Mouse (Mus musculus) right cerebral cortex, adult 2 months (tissue): ENCODE measurements around the gene Zfp740.
"Not testable (repeated sequence)": the region's sequence is repeated elsewhere in the genome, so short reads cannot be mapped to it uniquely, and the experiment has no call there.

Source experiments
- DNase-seq, 2 experiments: peaks; one replicate each; pipeline ENCODE4 v3.0.0; 2021 to 2022; ENCODE audit warnings: low spot score in 2 of 2

The Zfp740 gene

DNA sequence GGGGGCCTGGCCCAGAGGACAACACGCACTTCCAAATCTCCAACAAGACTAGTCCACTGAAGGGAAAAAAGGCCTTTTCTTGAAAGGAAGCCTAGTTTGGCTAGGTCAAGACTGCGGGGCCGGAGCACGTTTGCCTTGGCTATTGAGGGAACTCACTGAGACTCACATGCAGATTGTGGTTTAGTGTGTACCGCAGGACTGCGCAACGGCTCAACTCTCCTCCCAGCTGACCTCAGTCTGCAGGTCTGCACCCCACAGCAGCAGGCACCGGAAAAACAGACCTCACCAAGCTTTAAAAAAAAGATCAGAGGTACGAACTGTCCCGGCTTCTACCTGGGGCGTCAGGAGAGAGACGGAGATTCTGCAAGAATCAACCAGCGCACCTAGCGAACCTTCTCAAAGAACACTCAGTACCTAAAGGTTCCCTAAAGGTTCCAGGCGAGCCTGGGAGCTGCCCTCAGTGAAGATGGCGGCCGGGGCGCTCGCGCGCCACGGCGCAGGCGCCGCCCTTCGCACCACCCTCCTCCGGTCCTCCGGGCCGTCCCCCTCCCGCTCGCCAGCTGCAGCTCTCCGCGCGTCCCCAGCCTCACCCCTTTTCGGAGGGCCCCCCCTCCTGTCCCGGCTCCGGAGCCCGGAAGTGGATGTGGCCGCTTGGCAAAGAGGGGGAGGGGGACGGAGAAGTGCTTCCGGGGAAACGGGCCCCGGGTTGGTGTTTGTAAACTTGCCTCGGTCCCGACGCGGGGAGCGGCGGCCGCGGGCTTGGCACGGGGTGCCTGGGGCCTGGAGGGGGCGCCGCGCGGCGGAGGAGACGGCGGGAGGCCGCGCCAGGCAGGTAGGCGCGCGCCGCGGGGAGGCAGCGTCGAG, at the start of gene Zfp740:
TSS of gene Zfp740 (plus strand) at position 279 of the 864 bp plus-strand sequence.
- peak; percentile 91 to 93 for DNase-seq

DNA sequence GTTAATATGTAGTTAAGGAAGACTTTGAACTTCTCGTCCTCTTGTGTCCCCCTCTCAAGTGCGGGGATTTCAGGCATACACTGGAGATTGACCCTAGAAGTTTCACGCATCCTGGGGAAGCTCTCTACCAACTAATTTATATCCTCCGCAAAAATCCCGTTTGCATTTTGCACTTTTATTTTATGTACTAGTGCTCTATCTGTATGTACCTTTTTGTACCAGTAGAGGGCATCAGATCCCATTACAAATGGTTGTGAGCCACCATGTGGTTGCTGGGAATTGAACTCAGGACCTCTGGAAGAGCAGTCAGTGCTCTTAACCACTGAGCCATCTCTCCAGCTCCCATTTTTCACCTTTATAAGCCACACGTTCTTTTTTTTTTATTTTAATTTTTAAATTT, 48.0 kb upstream of the Zfp740 start:
- not testable (repeated sequence) for DNase-seq

DNA sequence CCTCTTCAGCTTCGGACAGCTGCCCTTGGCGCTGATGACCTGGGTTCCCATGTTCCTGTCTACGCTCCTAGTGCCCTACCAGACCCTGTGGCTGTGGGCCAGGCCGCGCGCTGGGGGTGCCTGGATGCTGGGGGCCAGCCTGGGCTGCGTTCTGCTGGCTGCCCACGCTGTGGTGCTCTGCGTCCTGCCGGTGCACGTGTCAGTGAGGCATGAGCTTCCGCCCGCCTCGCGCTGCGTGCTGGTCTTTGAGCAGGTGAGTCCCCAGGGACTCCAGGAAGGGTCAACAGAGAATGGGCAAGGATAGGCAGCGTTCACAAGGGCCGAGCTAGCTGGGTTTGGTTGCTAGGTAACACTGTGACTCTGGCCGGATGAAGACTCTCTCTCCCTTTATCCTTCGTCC, 46.2 kb upstream of the Zfp740 start:
- no peak for DNase-seq

DNA sequence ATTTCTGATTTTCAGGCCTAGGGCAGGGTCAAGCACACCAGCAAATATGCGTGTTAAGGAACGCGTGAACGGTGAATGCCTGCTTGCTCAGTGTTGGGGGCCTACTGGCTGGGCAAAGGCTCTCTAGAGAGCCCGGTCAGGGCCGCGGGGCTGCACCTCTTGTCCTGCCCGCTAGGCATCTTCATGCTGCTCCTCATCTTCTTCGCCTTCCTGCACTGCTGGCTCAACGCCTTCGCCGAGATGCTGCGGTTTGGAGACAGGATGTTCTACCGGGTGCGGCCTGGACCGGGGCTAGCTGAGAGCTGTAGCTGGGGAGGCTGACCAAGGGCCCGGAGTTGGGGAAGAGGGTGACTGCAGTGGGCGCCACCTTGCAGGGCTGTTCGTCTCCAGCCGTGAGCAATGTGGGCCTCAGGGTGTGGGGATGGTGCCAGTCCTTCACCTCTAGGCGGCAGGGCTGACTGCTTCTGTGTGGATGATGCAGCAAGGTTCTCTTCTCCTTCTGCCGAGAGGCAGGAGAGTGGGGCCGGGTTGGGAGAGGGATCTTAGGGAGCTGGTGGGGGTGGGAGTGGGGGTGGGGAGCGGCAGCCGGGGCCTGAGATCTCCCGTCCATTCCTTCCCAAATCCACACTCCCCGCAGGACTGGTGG, 42.5 kb upstream of the Zfp740 start:
- DNase-seq: no peak

DNA sequence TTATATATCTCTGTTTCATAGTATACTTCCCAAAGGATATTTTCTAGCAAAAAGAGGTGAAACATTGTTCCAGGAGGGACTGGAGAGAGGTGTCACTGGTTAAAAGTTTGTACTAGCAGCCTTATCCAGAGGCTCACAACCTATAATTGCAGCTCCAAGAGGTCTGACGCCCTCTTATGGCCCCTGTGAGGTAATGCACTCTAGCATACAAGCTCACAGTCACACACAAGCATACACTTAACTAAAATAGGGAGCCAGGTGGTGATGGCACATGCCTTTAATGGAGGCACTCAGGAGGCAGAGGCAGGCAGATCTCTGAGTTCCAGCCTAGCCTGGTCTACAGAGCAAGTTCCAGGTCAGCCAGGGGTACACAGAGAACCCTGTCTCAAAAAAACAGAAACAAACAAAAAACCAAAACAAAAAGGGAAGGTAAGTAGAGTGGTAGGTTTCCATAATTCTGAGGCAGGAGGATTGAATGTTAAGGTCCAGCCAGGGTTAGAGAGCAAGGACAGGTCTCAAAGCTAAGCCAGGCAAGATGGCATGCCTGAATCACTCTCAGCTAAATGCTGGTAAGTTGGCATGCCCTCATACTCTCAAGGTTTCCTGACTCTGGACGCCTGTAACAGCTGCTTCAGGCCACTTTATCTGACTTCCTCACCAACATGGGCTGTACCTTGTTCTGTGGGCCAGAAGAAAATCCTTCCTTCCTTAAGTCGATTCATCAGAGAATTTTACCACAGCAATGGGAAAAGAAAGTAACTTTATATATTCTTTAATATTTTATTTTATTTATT, 39.0 kb upstream of the Zfp740 start:
- DNase-seq: no peak

DNA sequence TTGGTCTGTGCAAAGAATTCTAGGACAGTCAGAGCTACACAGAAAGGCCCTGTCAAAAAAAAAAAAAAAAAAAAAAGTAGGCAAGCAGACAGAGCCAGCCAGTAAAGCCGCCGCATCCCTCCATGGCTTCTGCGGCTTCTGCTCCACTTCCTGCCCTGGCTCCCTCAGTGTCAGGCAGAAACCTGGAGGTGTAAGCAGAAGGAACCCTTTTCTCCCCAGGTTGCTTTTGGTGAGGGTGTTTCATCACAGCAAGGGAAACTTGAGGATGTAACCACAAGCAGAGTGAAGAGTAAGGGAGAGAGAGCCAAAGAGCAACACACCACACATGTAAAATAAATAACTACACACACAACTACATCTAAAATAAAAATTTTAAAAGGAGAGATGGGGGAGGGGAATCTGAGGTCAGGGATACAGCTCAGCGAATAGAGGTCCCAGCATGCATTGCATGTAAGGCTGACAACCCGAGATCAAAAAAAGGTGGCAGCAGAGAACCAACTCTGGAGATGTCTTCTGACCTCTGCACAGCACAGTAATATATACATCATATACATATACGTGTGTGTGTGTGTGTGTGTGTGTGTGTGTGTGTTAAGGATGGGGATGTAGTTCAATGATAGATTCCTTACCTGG, 37.5 kb upstream of the Zfp740 start:
- DNase-seq: no peak

DNA sequence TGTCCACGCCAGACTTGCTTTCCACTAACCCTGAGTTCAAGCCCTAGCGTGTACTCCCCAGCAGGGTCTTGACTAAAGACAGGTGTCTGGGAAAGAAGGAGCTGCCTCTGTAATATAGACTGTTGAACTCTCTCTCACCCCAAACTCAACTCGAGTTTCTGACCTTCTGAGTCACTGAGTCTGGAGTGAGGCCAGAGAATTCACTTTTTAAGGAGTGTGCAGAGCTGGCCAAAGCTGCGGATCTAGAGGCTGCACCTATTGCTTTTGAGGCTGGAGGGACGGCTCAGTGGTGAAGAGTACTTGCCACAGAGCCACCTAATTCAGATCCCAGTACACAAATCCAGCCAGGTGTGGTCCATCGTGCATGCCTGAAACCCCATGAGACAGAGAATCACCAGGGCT, 35.4 kb upstream of the Zfp740 start:
- DNase-seq: no peak

DNA sequence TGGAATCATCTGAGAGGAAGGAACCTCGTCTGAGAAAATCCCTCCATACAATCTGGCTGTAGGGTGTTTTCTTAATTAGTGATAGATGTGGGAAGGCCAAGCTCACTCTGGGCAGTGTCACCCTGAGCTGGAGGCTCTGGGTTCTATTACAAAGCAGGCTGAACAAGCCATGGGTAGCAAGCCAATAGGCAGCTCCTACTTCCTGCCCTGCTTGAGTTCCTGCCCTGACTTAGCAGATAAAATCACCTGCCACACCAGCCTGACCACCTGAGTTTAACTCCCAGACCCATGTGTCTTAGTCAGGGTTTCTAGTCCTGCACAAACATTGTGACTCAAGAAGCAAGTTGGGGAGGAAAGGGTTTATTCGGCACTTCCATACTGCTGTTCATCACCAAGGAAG, 34.0 kb upstream of the Zfp740 start:
- DNase-seq: no peak

DNA sequence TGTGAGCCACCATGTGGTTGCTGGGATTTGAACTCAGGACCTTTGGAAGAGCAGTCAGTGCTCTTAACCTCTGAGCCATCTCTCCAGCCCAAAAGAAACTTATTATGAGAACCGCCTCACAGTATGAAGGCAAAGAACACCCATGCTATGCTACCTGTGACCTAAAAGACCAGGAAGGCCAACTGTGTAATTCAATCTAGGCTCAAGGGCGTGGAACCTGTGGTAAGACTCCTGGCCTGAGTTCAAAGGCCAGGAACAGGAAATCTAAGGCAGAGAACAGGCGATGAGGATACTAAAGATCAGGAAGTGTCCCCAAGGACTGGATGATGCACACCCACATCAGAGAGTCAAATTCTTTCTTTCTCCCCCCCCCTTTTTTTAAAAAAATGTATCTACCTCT, 29.5 kb upstream of the Zfp740 start:
- DNase-seq: no peak

DNA sequence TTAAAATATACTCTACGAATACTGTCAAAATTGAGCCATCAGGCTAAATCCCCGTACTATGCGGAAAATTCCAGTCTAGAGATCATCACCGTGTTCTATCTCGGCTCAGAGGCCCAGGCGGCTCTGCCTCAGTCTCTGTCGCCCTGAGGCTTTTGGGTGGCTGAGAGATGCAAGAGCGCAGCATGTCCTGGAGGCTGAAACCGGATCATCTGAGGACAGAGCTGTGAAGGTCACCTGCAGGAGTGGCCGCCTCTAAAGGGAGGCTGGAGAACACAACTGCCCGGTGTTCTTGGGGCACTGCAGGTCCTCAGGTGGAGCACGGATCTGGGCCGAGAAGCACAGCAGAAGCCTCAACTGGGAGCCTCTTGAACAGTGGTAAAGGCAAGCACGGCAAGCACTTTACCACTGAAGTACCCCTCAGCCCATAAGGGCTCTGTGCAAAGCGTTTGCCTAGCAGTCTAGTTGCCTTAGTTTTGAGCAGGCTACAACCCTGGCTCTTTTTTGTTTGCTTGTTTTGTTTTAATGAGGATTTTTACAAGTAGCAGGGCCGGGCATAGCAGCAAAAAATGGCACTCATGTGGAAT, 27.2 kb upstream of the Zfp740 start:
- DNase-seq: no peak

DNA sequence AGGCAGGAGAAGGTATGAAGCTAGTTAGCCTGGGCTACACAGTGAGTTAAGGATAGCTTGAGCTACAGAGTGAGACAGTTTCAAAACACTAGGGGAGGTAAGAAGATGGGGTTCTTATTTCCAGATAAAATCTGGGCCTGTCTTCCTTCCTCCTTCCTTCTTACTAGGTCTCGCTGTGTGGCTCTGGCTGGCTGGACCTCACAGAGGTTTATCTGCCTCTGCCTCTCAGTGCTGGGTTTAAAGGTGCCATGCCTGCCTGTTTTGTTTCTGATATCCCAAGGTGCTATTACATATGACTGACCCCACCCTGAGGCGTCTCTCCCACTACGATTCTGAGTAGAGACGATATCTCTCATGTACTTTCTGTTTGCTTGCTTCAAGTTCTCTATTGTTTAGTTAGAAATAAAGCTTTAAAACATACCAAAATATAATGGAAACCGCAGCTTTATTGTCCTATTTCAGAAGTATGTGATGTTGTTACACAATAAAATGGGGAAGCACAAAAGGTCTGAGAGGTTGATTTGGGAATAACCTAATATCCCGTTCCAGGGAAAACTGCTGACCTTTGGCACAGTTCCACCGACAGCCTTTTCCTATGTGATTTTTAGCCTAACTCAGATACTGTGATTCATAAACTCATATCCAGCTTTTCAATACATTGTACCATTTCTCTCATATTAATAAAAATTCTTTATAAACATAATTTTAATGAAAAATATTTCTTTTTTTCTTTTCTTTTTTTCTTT, 26.3 kb upstream of the Zfp740 start:
- no peak for DNase-seq

DNA sequence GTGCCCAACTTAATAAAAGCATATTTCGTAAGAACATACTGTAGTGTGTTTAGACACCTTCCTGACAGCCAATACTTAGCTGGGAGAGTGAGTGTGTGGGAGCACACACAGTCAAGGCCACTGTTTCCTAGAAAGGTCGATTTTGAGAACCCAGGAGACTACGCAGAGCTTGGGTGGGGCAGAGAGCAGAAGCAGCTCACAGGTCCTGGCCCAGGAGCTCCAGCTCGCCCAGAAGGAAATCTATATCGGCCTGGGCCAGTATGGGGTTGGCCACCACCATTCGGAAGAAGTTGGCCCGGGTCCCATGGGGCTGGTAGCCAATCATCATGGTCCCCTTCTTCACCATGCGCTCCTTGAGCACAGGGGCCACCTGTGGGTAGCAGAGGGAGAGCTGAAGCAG, 25.6 kb upstream of the Zfp740 start:
- no peak for DNase-seq

DNA sequence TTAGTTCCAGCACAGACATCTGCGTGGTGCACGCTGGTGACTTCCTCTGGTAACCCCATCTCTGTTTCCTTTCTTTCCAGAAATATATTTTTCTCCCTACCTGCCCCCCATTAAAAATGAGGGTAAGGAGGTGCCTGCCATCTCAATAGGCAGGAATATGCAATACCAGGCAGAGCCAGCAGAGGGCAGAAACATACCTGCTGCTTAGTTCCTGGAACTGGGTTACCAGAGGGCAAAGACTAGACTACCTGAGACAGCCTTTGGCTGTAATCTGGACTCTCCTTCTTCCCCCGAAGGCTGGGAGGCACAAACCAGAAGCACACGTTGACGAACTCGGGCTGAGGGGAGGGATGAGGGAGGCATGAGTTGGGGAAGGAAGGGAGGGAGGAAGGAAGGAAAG, 24.8 kb upstream of the Zfp740 start:
- DNase-seq: peak; percentile 86 to 89

DNA sequence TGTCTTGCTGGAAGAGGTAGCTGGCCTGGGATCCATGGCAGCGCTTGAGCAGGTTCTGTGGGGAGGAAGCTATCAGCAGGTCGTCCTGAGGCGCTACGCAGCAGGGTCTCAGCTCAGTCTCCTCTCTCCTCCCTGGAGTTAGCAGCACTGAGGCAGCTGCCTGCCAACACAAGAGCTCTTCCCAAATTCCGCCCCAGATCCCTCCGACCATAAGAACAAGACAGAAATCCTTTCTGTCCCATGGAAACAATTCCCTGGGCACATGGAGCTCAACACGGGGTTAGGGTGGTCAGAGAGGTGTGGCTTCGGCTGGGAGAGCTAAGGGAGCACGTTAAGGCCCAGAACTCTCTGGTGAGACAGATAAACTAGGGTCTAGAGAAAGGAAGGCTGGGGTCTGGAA, 23.9 kb upstream of the Zfp740 start:
- DNase-seq: no peak

DNA sequence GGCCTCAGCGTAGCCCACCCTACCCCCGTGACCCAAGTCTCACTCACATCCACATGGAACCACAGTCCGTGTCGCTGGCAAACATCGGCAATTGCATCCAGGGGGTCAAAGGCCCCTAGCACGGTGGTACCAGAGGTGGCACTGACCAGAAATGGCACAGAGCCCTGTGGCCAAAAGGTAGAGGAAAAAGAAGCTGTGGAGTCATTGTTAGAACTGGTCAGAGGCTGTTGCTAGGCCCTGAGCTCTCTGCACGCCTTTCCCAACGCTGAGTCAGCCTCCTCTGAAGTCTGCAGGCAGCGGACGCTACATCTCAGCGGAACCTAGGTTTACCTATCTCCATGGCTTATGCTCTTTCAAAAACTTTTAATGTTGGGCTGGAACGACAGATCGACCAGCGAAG, 23.1 kb upstream of the Zfp740 start:
- DNase-seq: no peak

DNA sequence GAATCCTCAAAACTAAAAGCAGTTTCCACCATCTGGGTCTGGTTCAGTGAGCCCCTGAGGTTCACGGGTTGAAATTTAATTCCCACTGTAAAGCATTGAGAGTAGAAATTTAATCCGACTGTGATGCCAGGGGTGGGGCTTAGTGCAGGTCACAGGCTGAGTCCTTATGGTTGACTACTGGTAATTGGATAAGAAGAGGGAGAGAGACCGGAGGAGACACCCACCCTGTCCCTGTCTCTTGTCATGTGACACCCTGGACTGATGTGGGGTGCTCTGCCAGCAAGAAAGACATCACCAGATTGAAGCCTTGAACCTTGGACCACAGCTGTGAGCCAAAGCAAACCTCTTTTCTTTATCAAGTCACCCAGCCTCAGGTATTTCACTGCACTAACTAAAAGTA, 20.0 kb upstream of the Zfp740 start:
- DNase-seq: no peak

DNA sequence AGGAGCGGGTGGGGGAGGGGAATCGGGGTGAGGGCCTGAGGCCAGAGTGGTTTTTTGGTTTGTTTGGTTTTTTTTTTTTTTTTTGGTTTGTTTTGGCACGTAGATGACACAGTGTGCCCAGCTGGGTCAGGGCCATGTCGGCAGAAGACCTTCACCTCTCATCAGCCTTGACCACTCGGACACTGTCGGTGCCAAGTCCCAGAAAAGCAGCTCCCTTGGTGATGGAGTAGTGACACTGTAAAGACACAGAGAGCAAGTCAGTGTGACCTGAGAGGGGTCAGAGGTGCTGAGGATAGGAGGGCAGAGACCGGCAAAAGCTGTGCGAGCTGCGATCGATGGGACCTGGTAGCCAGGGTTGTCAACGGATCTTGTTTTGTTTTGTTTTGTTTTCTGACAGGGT, 16.8 kb upstream of the Zfp740 start:
- DNase-seq: no peak

DNA sequence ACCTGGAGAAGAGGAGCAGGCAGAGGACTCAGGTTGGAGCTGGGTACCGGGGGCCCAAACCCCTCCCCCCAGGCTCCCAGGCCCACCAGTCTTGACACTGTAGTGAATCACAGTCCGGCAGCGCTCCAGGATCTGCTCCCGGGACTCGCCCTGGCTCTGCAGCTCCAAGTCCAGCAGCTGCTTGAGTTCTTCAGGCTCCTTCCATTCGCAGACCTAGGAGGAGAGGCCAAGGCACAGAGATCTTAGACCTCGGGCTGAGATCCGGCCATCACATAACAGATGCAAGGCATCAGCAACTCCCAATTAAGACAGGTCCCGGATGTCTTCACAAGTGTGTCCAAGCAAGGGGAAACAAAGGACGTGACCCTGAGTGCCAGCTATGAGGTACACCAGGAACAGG, 15.0 kb upstream of the Zfp740 start:
- DNase-seq: no peak

DNA sequence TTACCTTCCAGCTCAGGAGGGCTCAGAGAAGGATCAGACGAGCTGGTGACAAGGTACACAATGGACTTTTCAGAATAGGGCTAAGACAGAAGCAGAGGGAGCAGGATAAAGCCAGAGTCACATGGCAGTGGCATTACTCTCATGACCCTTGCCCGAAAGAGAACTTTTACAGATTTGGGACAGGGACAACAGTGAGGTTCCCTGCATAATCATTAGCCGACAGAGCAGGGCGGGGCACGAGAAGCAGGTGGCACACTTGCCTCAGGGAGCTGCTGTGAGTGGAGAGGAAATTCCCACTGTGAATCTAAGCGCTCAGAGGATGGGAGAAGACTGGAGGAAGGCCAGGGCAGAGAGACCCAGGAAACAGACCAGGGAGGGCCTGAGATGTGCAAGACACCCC, 14.2 kb upstream of the Zfp740 start:
- DNase-seq: no peak

DNA sequence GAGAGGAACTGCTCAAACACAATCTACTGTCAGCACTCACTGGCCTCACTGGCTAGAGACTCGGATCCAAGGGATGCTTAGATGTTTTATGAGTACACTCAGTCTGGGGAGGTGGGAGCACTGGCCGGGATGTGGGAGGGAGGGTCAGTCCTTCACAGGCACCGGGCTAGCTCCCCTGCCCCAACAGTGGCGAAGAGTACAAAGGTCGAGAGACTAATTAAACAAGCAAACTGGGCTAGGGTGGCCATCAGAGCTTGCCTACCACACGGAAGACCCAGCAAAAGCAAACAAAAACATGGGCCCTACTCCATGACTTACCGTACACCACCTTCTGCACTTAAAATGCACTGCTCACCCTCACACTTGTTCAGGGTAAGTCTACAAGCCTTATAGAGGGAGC, 11.3 kb upstream of the Zfp740 start:
- no peak for DNase-seq

DNA sequence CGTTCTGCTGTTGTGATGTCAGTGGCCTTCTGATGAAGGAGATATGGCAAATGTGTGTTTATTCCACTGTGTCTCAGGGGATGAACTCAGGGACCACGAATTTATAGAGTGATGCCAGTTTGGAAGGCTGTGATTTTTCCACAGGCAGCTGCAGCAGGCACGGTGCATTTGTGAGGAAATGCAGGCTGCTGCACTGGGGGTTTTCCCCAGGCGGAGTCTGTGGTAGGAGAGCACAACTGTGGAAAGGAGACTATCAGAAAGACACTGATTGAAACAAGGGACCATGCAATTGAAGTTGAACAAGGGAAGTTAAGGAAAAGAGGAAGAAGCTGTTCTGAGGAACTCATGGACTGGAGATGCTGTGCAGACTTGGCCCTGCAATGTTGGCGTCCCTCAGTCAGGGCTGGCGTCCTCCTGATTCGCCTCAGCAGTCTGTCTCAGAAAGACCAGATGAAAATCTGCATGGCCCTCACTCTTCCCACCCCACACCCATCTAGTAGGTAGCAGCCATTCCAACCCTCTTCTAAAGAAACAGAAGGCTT, 10.7 kb upstream of the Zfp740 start:
- no peak for DNase-seq
